12 mouse cellular contexts compared by ENCODE assay signal in the genomic region with DNA sequence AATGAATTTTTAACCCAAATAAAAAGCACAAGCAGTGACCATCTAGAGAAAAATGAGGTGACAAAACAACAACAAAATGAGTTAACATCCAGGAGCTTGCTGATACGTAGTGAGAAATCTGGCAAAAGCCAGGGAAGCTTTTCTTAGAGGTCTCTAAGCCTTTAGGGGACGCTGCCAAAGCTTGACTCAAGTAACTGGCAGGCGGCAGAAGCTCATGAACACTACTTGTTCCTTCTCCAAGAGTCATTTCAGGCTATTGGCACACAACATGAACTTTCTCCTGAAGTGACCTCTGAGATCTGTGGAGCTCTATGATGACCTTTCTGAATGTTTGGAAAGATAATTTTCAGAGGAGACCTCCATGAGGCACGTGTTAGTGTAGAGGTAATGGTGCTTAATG.
A peak's percentile ranks its signal among the peaks of the same experiment; 100 is the strongest.
DNase-seq lines count a peak whose midpoint lies in the region; ATAC-seq lines count a peak whose summit lies in the region.
"Had no signal": no experiment of that assay in that cellular context is flagged by ENCODE, and none has a peak within 500 bp of the region (broad histone marks: within the 10 kb centered on the region; RNA-seq: fewer than 3 reads in every experiment).

No protein-coding gene starts in this region.

- DNase-seq in heart, adult 11 months = peak; percentile 97
- no peak for DNase-seq in heart, embryonic 10.5 days (ENCODE audit: low spot score)
- peak; percentile 14 for DNase-seq in brain, adult 2 months (ENCODE audit: low read depth, low spot score)
- peak; percentile 13 to 34 for DNase-seq in gastrocnemius, adult 8-10 months (ENCODE audit: low spot score in 2 of 2)
- DNase-seq in heart, postnatal 36 days = peak; percentile 31 to 37

- ATAC-seq in intestine, embryonic 15.5 days = no peak
- no peak for ATAC-seq in granulocyte monocyte progenitor cell, adult 5-6 weeks (replicated peaks; ENCODE audit: poor library complexity, severe bottlenecking)
- ATAC-seq: forebrain, embryonic 14.5 days had no signal

- intact Hi-C loops in heart, postnatal 36 days (cut with DNase I) = no loop called here

- H3K4me1 ChIP-seq in heart, embryonic 10.5 days = no peaks in the 10 kb centered on the region
- no peaks in the 10 kb centered on the region for H3K4me1 ChIP-seq in intestine, embryonic 15.5 days (replicated peaks)
- H3K4me1 ChIP-seq: hindbrain, embryonic 10.5 days; limb, embryonic 13.5 days had no signal

- H3K27ac ChIP-seq in heart, embryonic 10.5 days = no peak overlapping the region
- no peak overlapping the region for H3K27ac ChIP-seq in intestine, embryonic 15.5 days
- H3K27ac ChIP-seq: hindbrain, embryonic 10.5 days; left cerebral cortex, adult 2 months; limb, embryonic 13.5 days had no signal

- no peaks in the 10 kb centered on the region for H3K27me3 ChIP-seq in heart, embryonic 10.5 days (ENCODE audit: insufficient read depth, poor library complexity, severe bottlenecking)
- no peaks in the 10 kb centered on the region for H3K27me3 ChIP-seq in intestine, embryonic 15.5 days (replicated peaks)
- H3K27me3 ChIP-seq: limb, embryonic 13.5 days had no signal

- H3K9me3 ChIP-seq in heart, embryonic 10.5 days = no peaks in the 10 kb centered on the region
- no peaks in the 10 kb centered on the region for H3K9me3 ChIP-seq in intestine, embryonic 15.5 days
- H3K9me3 ChIP-seq: G1E; hindbrain, embryonic 10.5 days; limb, embryonic 13.5 days had no signal

- WGBS in heart, embryonic 10.5 days = 63% methylated on average over 4 of the region's 4 CpGs
- 75% methylated on average over 4 of the region's 4 CpGs for WGBS in intestine, embryonic 15.5 days

- H3K9ac ChIP-seq in intestine, embryonic 15.5 days = no peak overlapping the region
- H3K9ac ChIP-seq: limb, embryonic 13.5 days had no signal

- no peak overlapping the region for H3K4me3 ChIP-seq in heart, embryonic 10.5 days
- no peak overlapping the region for H3K4me3 ChIP-seq in intestine, embryonic 15.5 days (replicated peaks)
- H3K4me3 ChIP-seq: hindbrain, embryonic 10.5 days; left cerebral cortex, adult 2 months; limb, embryonic 13.5 days had no signal

- no peaks in the 10 kb centered on the region for H3K36me3 ChIP-seq in heart, embryonic 10.5 days
- no peaks in the 10 kb centered on the region for H3K36me3 ChIP-seq in intestine, embryonic 15.5 days
- H3K36me3 ChIP-seq: G1E; hindbrain, embryonic 10.5 days; limb, embryonic 13.5 days had no signal

- no peak overlapping the region for H3K4me2 ChIP-seq in intestine, embryonic 15.5 days (replicated peaks)
- H3K4me2 ChIP-seq: limb, embryonic 13.5 days had no signal
